Mouse (Mus musculus): ENCODE results near the gene Best3. TPM values are rescaled to one million over a fixed set of nuclear protein-coding genes. Genes with fewer than 3 reads are reported as not detected.
"Not testable (repeated sequence)": the region's sequence is repeated elsewhere in the genome, so short reads cannot be mapped to it uniquely, and the experiment has no call there.

Gene Best3
- total RNA-seq, 2 experiments from 2014 or later = 0.19 to 0.26 TPM

- DNase-seq (ENCODE audit: low spot score in 2 of 2) = not testable (repeated sequence)
Measured at GRCm38 (mm10) chr10:117025776-117026175, 39.7 kb downstream of the Best3 start.

GRCm38 (mm10) chr10:117026176-117026575 lies 40.1 kb downstream of the Best3 start:
- no peak for DNase-seq (ENCODE audit: low spot score in 2 of 2)

GRCm38 (mm10) chr10:117031160-117031559 lies 45.0 kb downstream of the Best3 start:
- DNase-seq (ENCODE audit: low spot score in 2 of 2) = no peak

GRCm38 (mm10) chr10:117033785-117034184 lies 47.7 kb downstream of the Best3 start:
- DNase-seq (ENCODE audit: low spot score in 2 of 2) = peak; percentile 72 to 81

GRCm38 (mm10) chr10:117040355-117040754 lies 54.2 kb downstream of the Best3 start:
- peak in 1 of 2 experiments; percentile 24 for DNase-seq (ENCODE audit: low spot score in 2 of 2)

GRCm38 (mm10) chr10:117042295-117042694 lies 56.2 kb downstream of the Best3 start:
- no peak for DNase-seq (ENCODE audit: low spot score in 2 of 2)

- DNase-seq (ENCODE audit: low spot score in 2 of 2) = not testable (repeated sequence)
Measured at GRCm38 (mm10) chr10:117043497-117044166, 57.5 kb downstream of the Best3 start.

GRCm38 (mm10) chr10:117045175-117046056 lies 59.3 kb downstream of the Best3 start, which contains the start of gene Lrrc10:
Lrrc10 (plus strand) TSS chr10:117045341.
- DNase-seq (ENCODE audit: low spot score in 2 of 2) = peak; percentile 18 to 23

- no peak for DNase-seq (ENCODE audit: low spot score in 2 of 2)
Measured at GRCm38 (mm10) chr10:117049253-117049652, 63.1 kb downstream of the Best3 start.

- DNase-seq (ENCODE audit: low spot score in 2 of 2) = no peak
Measured at GRCm38 (mm10) chr10:117049961-117050597, 64.0 kb downstream of the Best3 start.

GRCm38 (mm10) chr10:117055668-117056067 lies 69.6 kb downstream of the Best3 start:
- no peak for DNase-seq (ENCODE audit: low spot score in 2 of 2)

GRCm38 (mm10) chr10:117062894-117063253 lies 76.8 kb downstream of the Best3 start:
- DNase-seq (ENCODE audit: low spot score in 2 of 2) = no peak

GRCm38 (mm10) chr10:117063254-117064021 lies 77.3 kb downstream of the Best3 start, which contains the start of gene Cct2:
Cct2 (minus strand) TSS chr10:117063814.
- DNase-seq (ENCODE audit: low spot score in 2 of 2) = peak; percentile 87 to 90

- no peak for DNase-seq (ENCODE audit: low spot score in 2 of 2)
Measured at GRCm38 (mm10) chr10:117064076-117064475, 78.0 kb downstream of the Best3 start.

- no peak for DNase-seq (ENCODE audit: low spot score in 2 of 2)
Measured at GRCm38 (mm10) chr10:117069109-117069508, 83.0 kb downstream of the Best3 start.

GRCm38 (mm10) chr10:117072191-117072888 lies 86.2 kb downstream of the Best3 start:
- no peak for DNase-seq (ENCODE audit: low spot score in 2 of 2)

- DNase-seq (ENCODE audit: low spot score in 2 of 2) = no peak
Measured at GRCm38 (mm10) chr10:117073176-117073575, 87.1 kb downstream of the Best3 start.
